Mouse (Mus musculus): Measurements from ENCODE around the gene 1500009C09Rik. TPM values are rescaled to one million over a fixed set of nuclear protein-coding genes. Genes with fewer than 3 reads are reported as not detected.

Gene 1500009C09Rik
- polyA plus RNA-seq, 1 experiment from 2014 or later = not detected

DNA sequence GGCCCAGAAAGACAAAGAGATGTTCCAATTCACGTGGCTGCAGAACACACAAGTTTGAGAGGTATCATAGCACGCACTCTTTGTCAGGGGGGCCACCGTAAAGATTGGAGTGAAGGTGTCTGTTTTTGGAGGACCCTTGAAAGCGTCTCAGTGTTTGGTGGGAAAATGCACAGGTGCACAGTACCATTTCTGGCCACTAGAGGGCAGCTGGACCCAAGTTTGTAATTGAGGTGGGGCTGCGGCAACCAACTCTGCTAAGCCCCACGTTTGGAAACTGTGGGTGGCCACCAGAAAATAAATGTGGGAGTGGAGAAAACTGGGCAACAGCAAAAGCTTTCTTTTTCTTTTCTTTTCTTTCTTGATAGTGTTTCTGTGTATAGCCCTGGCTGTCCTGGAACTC is 14.2 kb downstream of the 1500009C09Rik start:
- no peak overlapping the region for H3K9ac ChIP-seq (replicated peaks)
- H3K4me3 ChIP-seq (replicated peaks) = no peak overlapping the region
- no peaks in the 10 kb centered on the region for H3K9me3 ChIP-seq
- no peaks in the 10 kb centered on the region for H3K36me3 ChIP-seq
- H3K4me2 ChIP-seq = no peak overlapping the region
- no peak for ATAC-seq (ENCODE audit: insufficient number of reproducible peaks, insufficient read depth, low FRiP score, low TSS enrichment, low read depth)
- H3K27ac ChIP-seq = no peak overlapping the region
- peaks cover 5% of the 10 kb centered on the region for H3K27me3 ChIP-seq
- 12% methylated on average over 6 of the region's 6 CpGs for WGBS
- peaks cover 4% of the 10 kb centered on the region; the same call in 1 of the 2 replicates for H3K4me1 ChIP-seq (replicated peaks)

- Histone ChIP-seq H3K27me3 (peaks cover 22% of the 10 kb centered on the region), H3K27ac (no peak overlapping the region), H3K4me3 (replicated peaks) (no peak overlapping the region), H3K36me3 (no peaks in the 10 kb centered on the region), H3K9me3 (no peaks in the 10 kb centered on the region), H3K4me2 (no peak overlapping the region), H3K9ac (replicated peaks) (no peak overlapping the region), H3K4me1 (replicated peaks) (peaks cover 4% of the 10 kb centered on the region; the same call in 1 of the 2 replicates)
- no peak for ATAC-seq (ENCODE audit: insufficient number of reproducible peaks, insufficient read depth, low FRiP score, low TSS enrichment, low read depth)
- WGBS = 25% methylated on average over 3 of the region's 3 CpGs
These were observed 16.0 kb downstream of the 1500009C09Rik start for GRCm38 (mm10) chr15:82268185-82268584.

GRCm38 (mm10) chr15:82268783-82269182 is 16.6 kb downstream of the 1500009C09Rik start:
- WGBS = 87% methylated on average over 9 of the region's 9 CpGs
- Histone ChIP-seq H3K4me1 (replicated peaks) (peaks cover 4% of the 10 kb centered on the region; the same call in 1 of the 2 replicates), H3K4me3 (replicated peaks) (no peak overlapping the region), H3K9me3 (no peaks in the 10 kb centered on the region), H3K4me2 (no peak overlapping the region), H3K9ac (replicated peaks) (no peak overlapping the region), H3K27me3 (peaks cover 28% of the 10 kb centered on the region), H3K36me3 (no peaks in the 10 kb centered on the region), H3K27ac (no peak overlapping the region)
- ATAC-seq (ENCODE audit: insufficient number of reproducible peaks, insufficient read depth, low FRiP score, low TSS enrichment, low read depth) = no peak

DNA sequence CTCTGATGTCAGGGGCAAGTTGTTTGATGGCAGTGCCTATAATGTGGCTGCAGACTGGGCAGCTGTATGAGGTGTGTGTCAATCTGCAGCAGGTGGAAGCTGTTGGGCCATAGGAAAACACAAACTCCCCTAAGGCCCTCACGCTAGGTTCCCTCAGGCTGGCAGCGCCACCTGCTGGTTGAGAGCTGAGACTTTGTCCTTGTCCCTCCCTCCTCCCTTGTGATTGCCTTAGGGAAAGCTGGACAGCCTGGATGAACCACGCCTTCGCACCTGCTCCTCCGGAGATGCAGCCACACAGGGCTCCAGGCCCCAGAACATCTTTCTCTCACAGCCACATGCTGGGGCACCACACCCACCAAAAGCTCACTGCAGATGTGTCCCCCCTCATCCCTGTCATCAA is 19.0 kb downstream of the 1500009C09Rik start:
- no peaks in the 10 kb centered on the region for H3K9me3 ChIP-seq
- no peak overlapping the region for H3K9ac ChIP-seq (replicated peaks)
- H3K27ac ChIP-seq = no peak overlapping the region
- H3K27me3 ChIP-seq = peaks cover 40% of the 10 kb centered on the region
- no peak overlapping the region for H3K4me3 ChIP-seq (replicated peaks)
- no peaks in the 10 kb centered on the region for H3K36me3 ChIP-seq
- no peak for ATAC-seq (ENCODE audit: insufficient number of reproducible peaks, insufficient read depth, low FRiP score, low TSS enrichment, low read depth)
- peaks cover 10% of the 10 kb centered on the region for H3K4me1 ChIP-seq (replicated peaks)
- H3K4me2 ChIP-seq = no peak overlapping the region
- 4% methylated on average over 5 of the region's 5 CpGs for WGBS

- ATAC-seq (ENCODE audit: insufficient number of reproducible peaks, insufficient read depth, low FRiP score, low TSS enrichment, low read depth) = no peak
- Histone ChIP-seq H3K9ac (replicated peaks) (no peak overlapping the region), H3K27me3 (peaks cover 40% of the 10 kb centered on the region), H3K27ac (no peak overlapping the region), H3K9me3 (no peaks in the 10 kb centered on the region), H3K36me3 (peaks cover 1% of the 10 kb centered on the region; the same call in 1 of the 2 replicates), H3K4me1 (replicated peaks) (peaks cover 16% of the 10 kb centered on the region), H3K4me2 (no peak overlapping the region), H3K4me3 (replicated peaks) (no peak overlapping the region)
- 81% methylated on average over 6 of the region's 6 CpGs for WGBS
These were observed 20.1 kb downstream of the 1500009C09Rik start for GRCm38 (mm10) chr15:82272295-82272694.

GRCm38 (mm10) chr15:82274593-82274926 is 22.4 kb downstream of the 1500009C09Rik start, which contains the start of gene Sept3:
Gene Sept3, plus strand, starts transcription at chr15:82274893.
- Histone ChIP-seq H3K9ac (replicated peaks) (peak within 1 kb of the TSS; percentile 74), H3K36me3 (peaks cover 11% of the 10 kb centered on the region), H3K4me3 (replicated peaks) (peak within 1 kb of the TSS; percentile 69), H3K27ac (no peak within 1 kb of the TSS), H3K9me3 (no peaks in the 10 kb centered on the region), H3K4me2 (peak within 1 kb of the TSS; percentile 95), H3K4me1 (replicated peaks) (peaks cover 12% of the 10 kb centered on the region), H3K27me3 (peaks cover 40% of the 10 kb centered on the region)
- WGBS = 28% methylated on average over 6 of the region's 6 CpGs
- no peak for ATAC-seq (ENCODE audit: insufficient number of reproducible peaks, insufficient read depth, low FRiP score, low TSS enrichment, low read depth)

- H3K36me3 ChIP-seq = peaks cover 17% of the 10 kb centered on the region
- H3K4me2 ChIP-seq = peak overlapping the region; percentile 95
- peak overlapping the region; percentile 74 for H3K9ac ChIP-seq (replicated peaks)
- H3K4me1 ChIP-seq (replicated peaks) = peaks cover 12% of the 10 kb centered on the region
- peaks cover 40% of the 10 kb centered on the region for H3K27me3 ChIP-seq
- peak; percentile 62; the same call in 1 of the 2 replicates for ATAC-seq (ENCODE audit: insufficient number of reproducible peaks, insufficient read depth, low FRiP score, low TSS enrichment, low read depth)
- H3K4me3 ChIP-seq (replicated peaks) = peak overlapping the region; percentile 69
- WGBS = 1% methylated on average over 82 of the region's 86 CpGs
- H3K9me3 ChIP-seq = no peaks in the 10 kb centered on the region
- H3K27ac ChIP-seq = no peak overlapping the region
These were observed 23.0 kb downstream of the 1500009C09Rik start for GRCm38 (mm10) chr15:82274927-82275901.

- H3K27ac ChIP-seq = no peak overlapping the region
- no peaks in the 10 kb centered on the region for H3K9me3 ChIP-seq
- H3K27me3 ChIP-seq = peaks cover 26% of the 10 kb centered on the region
- no peak overlapping the region for H3K4me2 ChIP-seq
- H3K4me3 ChIP-seq (replicated peaks) = no peak overlapping the region
- no peak for ATAC-seq (ENCODE audit: insufficient number of reproducible peaks, insufficient read depth, low FRiP score, low TSS enrichment, low read depth)
- peaks cover 35% of the 10 kb centered on the region for H3K36me3 ChIP-seq
- WGBS = 75% methylated on average over 5 of the region's 5 CpGs
- H3K4me1 ChIP-seq (replicated peaks) = peaks cover 12% of the 10 kb centered on the region
- no peak overlapping the region for H3K9ac ChIP-seq (replicated peaks)
These were observed 25.4 kb downstream of the 1500009C09Rik start for GRCm38 (mm10) chr15:82277591-82277990.

GRCm38 (mm10) chr15:82280638-82281037 is 28.4 kb downstream of the 1500009C09Rik start:
- Histone ChIP-seq H3K27me3 (no peaks in the 10 kb centered on the region; the same call in 1 of the 2 replicates), H3K27ac (no peak overlapping the region), H3K4me1 (replicated peaks) (peaks cover 12% of the 10 kb centered on the region), H3K4me3 (replicated peaks) (no peak overlapping the region), H3K9me3 (no peaks in the 10 kb centered on the region), H3K4me2 (no peak overlapping the region), H3K36me3 (peaks cover 65% of the 10 kb centered on the region), H3K9ac (replicated peaks) (no peak overlapping the region)
- WGBS = 83% methylated on average over 4 of the region's 4 CpGs
- no peak for ATAC-seq (ENCODE audit: insufficient number of reproducible peaks, insufficient read depth, low FRiP score, low TSS enrichment, low read depth)

GRCm38 (mm10) chr15:82286157-82286556 is 34.0 kb downstream of the 1500009C09Rik start:
- Histone ChIP-seq H3K9me3 (no peaks in the 10 kb centered on the region), H3K9ac (replicated peaks) (no peak overlapping the region), H3K4me3 (replicated peaks) (no peak overlapping the region), H3K27me3 (no peaks in the 10 kb centered on the region), H3K27ac (no peak overlapping the region), H3K4me2 (no peak overlapping the region), H3K4me1 (replicated peaks) (no peaks in the 10 kb centered on the region), H3K36me3 (peaks cover 84% of the 10 kb centered on the region)
- 58% methylated on average over 12 of the region's 12 CpGs for WGBS
- no peak for ATAC-seq (ENCODE audit: insufficient number of reproducible peaks, insufficient read depth, low FRiP score, low TSS enrichment, low read depth)

DNA sequence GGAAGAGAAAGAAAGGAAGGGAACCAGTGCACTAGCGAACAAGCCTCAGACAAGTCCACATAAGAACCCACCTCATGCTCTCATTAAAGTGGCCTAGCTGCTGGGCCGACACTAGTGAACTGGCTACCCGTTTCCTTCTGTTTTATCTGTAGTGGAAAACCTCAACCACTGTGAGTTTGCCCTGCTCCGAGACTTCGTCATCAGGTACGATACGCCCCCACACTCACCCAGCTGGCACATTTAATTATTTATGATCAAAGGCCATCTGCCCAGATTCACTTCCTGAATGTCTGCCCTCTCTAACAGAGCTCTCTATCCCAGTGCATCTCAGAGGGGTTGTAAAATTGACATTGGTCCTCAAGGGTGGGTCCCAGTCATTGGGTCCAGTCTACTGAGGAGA is 38.1 kb downstream of the 1500009C09Rik start:
- H3K9ac ChIP-seq (replicated peaks) = no peak overlapping the region
- peaks cover 58% of the 10 kb centered on the region for H3K36me3 ChIP-seq
- H3K27me3 ChIP-seq = no peaks in the 10 kb centered on the region
- 91% methylated on average over 7 of the region's 7 CpGs for WGBS
- H3K4me3 ChIP-seq (replicated peaks) = no peak overlapping the region
- no peaks in the 10 kb centered on the region for H3K9me3 ChIP-seq
- no peak overlapping the region for H3K27ac ChIP-seq
- no peak overlapping the region for H3K4me2 ChIP-seq
- ATAC-seq (ENCODE audit: insufficient number of reproducible peaks, insufficient read depth, low FRiP score, low TSS enrichment, low read depth) = no peak
- peaks cover 7% of the 10 kb centered on the region for H3K4me1 ChIP-seq (replicated peaks)

Measured in limb, embryonic 12.5 days (tissue).